Mouse (Mus musculus): ENCODE data around the gene Ppp6r2.

DNA sequence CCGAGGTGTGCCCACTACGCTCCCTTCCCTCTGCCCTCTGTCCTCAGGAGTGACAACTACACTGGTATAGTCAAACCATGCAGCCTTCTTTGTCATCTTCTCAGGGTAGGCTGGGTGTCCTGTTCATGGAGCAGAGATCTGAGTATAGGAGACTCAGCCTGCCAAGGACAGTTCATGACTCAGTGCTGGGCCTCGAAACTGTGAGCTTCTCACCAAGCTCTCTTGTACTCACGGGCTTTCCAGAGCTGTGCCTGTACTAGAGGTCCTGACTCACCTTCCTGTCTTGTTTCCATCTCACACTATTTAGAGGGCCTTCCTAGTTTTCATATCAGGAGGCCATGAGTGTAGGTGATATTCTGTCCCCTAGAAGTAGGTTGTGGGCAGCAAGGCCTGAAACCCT lies 66.0 kb downstream of the Ppp6r2 start:
- no peak for TF ChIP-seq CTCF (IDR thresholded peaks at IDR 0.05; ENCODE audit: low read depth)
- TF ChIP-seq EP300 (IDR thresholded peaks at IDR 0.05; ENCODE audit: low read depth) = no peak

Data from liver, embryonic 14.5 days (tissue).